Mouse (Mus musculus) lung, embryonic 14.5 days (tissue): ENCODE measurements around the gene Dnah2. TPM values are rescaled to one million over a fixed set of nuclear protein-coding genes. Genes with fewer than 3 reads are reported as not detected.

Experiments
- ATAC-seq: fragments of 200-750 bp; cut with Nextera tagmentation; 2 replicates; pipeline ENCODE4 v1.8.0; 2017; ENCODE audit warnings: mild to moderate bottlenecking, moderate TSS enrichment, moderate library complexity; ENCODE audit not compliant: insufficient read depth
- DNase-seq: peaks from one replicate; pipeline ENCODE4 v3.0.0-alpha.2; 2015
- H3K27ac ChIP-seq: fragments of 300-500 bp; sonication (generic); 2 replicates; pipeline ENCODE4 v1.5.1; 2014; ENCODE audit warnings: low read depth, mild to moderate bottlenecking, moderate library complexity
- H3K27me3 ChIP-seq: fragments of 300-500 bp; sonication (generic); 2 replicates; pipeline ENCODE4 v1.6.1; 2014; ENCODE audit warnings: low read length, control low read depth; ENCODE audit not compliant: insufficient read depth
- H3K36me3 ChIP-seq: fragments of 300-500 bp; sonication (generic); 2 replicates; pipeline ENCODE4 v1.6.1; 2014; ENCODE audit warnings: control low read depth; ENCODE audit not compliant: insufficient read depth
- H3K4me1 ChIP-seq: fragments of 300-500 bp; sonication (generic); 2 replicates; pipeline ENCODE4 v1.6.1; 2014; ENCODE audit warnings: antibody characterized with exemption, control low read depth; ENCODE audit not compliant: insufficient read depth
- H3K4me2 ChIP-seq: fragments of 300-500 bp; sonication (generic); 2 replicates; pipeline ENCODE4 v1.6.1; 2014; ENCODE audit warnings: mild to moderate bottlenecking
- H3K4me3 ChIP-seq: fragments of 300-500 bp; sonication (generic); 2 replicates; pipeline ENCODE4 v1.5.1; 2014; ENCODE audit warnings: low read depth, low read length
- H3K9ac ChIP-seq: fragments of 300-500 bp; sonication (generic); 2 replicates; pipeline ENCODE4 v1.6.1; 2014
- H3K9me3 ChIP-seq: fragments of 300-500 bp; sonication (generic); 2 replicates; pipeline ENCODE4 v1.6.1; 2016; ENCODE audit warnings: low read depth, low read length, control low read depth
- CTCF ChIP-seq: IDR thresholded peaks from 2 replicates; pipeline ENCODE4 v1.5.1; 2016; ENCODE audit warnings: antibody characterized with exemption, low read depth
- whole genome bisulfite sequencing: fragments of 180-500 bp; shearing (Covaris S2); extraction: QIAGEN DNeasy Blood & Tissue Kit; methylation state at CpG from one replicate; pipeline ENCODE4 v1.1.7; 2014; 5-methylcytosine and 5-hydroxymethylcytosine counted together
- polyA plus RNA-seq: library from polyadenylated mRNA; unstranded; fragments of >200 nt; fragmentation: Nextera tagmentation; extraction: Ambion mirVana; gene quantifications from 2 replicates; pipeline ENCODE4 v1.2.1, GENCODE M21; 2014

Dnah2 gene
- polyA plus RNA-seq, 1 experiment from 2014 or later, result 1.9 TPM

DNA sequence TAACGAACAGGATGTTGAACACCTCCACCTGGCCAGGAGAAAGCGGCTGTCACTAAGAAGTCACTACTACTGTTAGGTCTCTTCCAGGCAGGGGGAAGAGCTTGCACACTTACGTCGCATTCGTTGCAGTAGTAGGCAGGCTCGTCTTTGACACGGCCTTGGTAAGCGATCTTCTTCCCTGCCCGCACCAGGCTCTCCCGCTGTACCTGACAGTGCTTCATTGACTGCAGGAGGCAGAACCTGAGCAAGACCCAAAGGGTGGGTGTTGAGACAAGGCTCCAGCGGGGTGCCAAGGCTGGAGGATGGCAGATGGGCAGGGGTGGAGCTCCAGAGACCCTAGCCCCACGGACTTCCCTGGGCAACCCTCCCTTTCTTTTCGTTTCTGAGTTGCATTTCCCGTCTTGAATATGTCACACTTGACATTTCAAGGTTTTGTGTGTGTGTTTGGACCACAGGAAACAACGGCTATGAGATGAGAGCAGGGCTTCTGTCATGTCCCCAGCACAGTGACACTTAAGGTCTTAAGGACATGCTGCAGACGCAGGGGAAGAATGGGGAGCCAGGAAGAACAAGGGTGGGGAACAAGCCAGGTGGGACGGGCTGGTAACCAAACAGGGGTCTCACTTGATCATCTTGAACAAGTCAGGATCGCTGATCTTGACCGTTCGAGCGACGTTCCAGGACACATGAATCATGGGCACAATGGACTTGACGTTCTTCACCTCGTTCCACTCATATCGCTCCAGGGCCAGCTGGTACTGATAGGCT lies 148.6 kb downstream of the Dnah2 start:
- Histone ChIP-seq H3K4me3 (no peak overlapping the region), H3K4me2 (peak overlapping the region; percentile 73; the same call in 1 of the 2 replicates), H3K4me1 (peaks cover 2% of the 10 kb centered on the region), H3K27me3 (no peaks in the 10 kb centered on the region), H3K9ac (0 out of 2 replicates have a peak overlapping the region, but pooled peaks have one; percentile 18), H3K27ac (no peak overlapping the region), H3K36me3 (peaks cover 65% of the 10 kb centered on the region), H3K9me3 (no peaks in the 10 kb centered on the region)
- WGBS, result 76% methylated on average over 25 of the region's 25 CpGs
- ATAC-seq, result no peak
- DNase-seq, result no peak
- no peak for TF ChIP-seq CTCF

GRCm38 (mm10) chr11:69399201-69400082 lies 149.5 kb downstream of the Dnah2 start:
- Histone ChIP-seq H3K9me3 (no peaks in the 10 kb centered on the region), H3K9ac (0 out of 2 replicates have a peak overlapping the region, but pooled peaks have one; percentile 18), H3K4me3 (peak overlapping the region; percentile 9; the same call in 1 of the 2 replicates), H3K4me1 (peaks cover 2% of the 10 kb centered on the region), H3K27ac (no peak overlapping the region), H3K27me3 (no peaks in the 10 kb centered on the region), H3K4me2 (peak overlapping the region; percentile 73), H3K36me3 (peaks cover 56% of the 10 kb centered on the region)
- TF ChIP-seq CTCF, result no peak
- no peak for ATAC-seq
- DNase-seq, result peak; percentile 59
- WGBS, result 30% methylated on average over 65 of the region's 66 CpGs

- DNase-seq (no peak), ATAC-seq (no peak)
- no peak for TF ChIP-seq CTCF
- H3K4me2 ChIP-seq, result peak overlapping the region; percentile 73
- no peaks in the 10 kb centered on the region for H3K9me3 ChIP-seq
- no peaks in the 10 kb centered on the region for H3K27me3 ChIP-seq
- WGBS, result 30% methylated on average over 21 of the region's 21 CpGs
- H3K9ac ChIP-seq, result peak overlapping the region; percentile 86
- peaks cover 2% of the 10 kb centered on the region for H3K4me1 ChIP-seq
- peak overlapping the region; percentile 66 for H3K4me3 ChIP-seq
- H3K36me3 ChIP-seq, result peaks cover 48% of the 10 kb centered on the region
- no peak overlapping the region for H3K27ac ChIP-seq
These were observed 150.3 kb downstream of the Dnah2 start for GRCm38 (mm10) chr11:69398486-69399200.

DNA sequence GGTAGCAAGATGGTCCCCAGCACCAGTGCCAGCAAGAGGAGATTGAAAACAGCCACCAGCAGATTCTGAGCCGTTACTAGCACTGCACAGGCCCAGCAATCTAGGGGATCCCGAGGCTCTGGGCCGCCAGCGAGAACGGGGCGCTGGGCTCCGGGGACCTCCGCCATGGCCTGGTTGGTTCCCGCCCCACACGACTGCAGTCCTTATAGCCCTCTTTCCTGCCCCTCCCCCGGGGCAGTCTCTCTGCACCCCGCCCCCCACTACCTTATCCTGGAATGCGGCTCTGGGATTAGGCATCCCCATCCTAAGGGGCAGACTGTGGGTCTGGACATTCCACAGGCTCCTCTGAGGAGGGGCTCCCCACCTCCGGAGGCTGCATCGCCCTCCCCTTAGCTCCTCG lies 150.9 kb downstream of the Dnah2 start, which contains the start of gene Tmem88:
TSS of gene Tmem88 (minus strand) at position 176 of the 400 bp plus-strand sequence.
- ATAC-seq, result no peak
- DNase-seq, result peak; percentile 64
- no peaks in the 10 kb centered on the region for H3K27me3 ChIP-seq
- H3K4me2 ChIP-seq, result peak within 1 kb of the TSS; percentile 73
- H3K4me1 ChIP-seq, result peaks cover 2% of the 10 kb centered on the region
- no peaks in the 10 kb centered on the region for H3K9me3 ChIP-seq
- peak within 1 kb of the TSS; percentile 66 for H3K4me3 ChIP-seq
- peaks cover 42% of the 10 kb centered on the region for H3K36me3 ChIP-seq
- peak within 1 kb of the TSS; percentile 77 for H3K27ac ChIP-seq
- peak within 1 kb of the TSS; percentile 86 for H3K9ac ChIP-seq
- 9% methylated on average over 16 of the region's 16 CpGs for WGBS
- no peak for TF ChIP-seq CTCF

- DNase-seq, result no peak
- WGBS, result 22% methylated on average over 24 of the region's 24 CpGs
These were observed 151.3 kb downstream of the Dnah2 start for GRCm38 (mm10) chr11:69397581-69398057.

DNA sequence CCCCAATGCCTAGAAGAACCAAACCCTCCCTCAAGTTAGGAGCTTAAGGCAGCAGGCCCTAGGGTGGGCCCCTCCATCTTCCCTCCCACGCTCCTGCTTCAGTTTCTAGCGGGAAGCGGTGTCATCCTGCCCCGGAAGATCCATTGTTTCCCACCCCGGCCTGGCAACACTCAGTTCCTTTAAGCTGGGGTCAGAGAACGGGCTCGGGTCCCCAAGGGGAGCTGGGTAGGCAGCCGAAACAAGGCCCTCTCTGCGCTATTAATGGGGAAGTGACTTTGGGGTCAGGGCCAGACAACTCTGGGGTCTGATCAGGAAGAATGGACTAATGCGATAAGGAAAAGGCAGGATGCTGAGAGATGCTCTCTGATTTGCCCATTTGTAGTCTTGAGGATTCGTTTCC lies 152.1 kb downstream of the Dnah2 start:
- H3K27me3 ChIP-seq, result no peaks in the 10 kb centered on the region
- no peaks in the 10 kb centered on the region for H3K9me3 ChIP-seq
- H3K4me2 ChIP-seq, result peak overlapping the region; percentile 73
- WGBS, result 32% methylated on average over 11 of the region's 11 CpGs
- ATAC-seq (no peak), DNase-seq (peak; percentile 52)
- peak overlapping the region; percentile 86 for H3K9ac ChIP-seq
- peak overlapping the region; percentile 66 for H3K4me3 ChIP-seq
- H3K27ac ChIP-seq, result peak overlapping the region; percentile 97; the same call in 1 of the 2 replicates
- peaks cover 31% of the 10 kb centered on the region for H3K36me3 ChIP-seq
- TF ChIP-seq CTCF, result no peak
- H3K4me1 ChIP-seq, result peaks cover 2% of the 10 kb centered on the region

More at GRCm38 (mm10) chr11:69397581-69398057, 151.3 kb downstream of the Dnah2 start:
- Histone ChIP-seq H3K4me3 (peak overlapping the region; percentile 66), H3K27ac (peak overlapping the region; percentile 77), H3K27me3 (no peaks in the 10 kb centered on the region), H3K4me2 (peak overlapping the region; percentile 73), H3K9me3 (no peaks in the 10 kb centered on the region), H3K9ac (peak overlapping the region; percentile 86), H3K4me1 (peaks cover 2% of the 10 kb centered on the region), H3K36me3 (peaks cover 38% of the 10 kb centered on the region)
- TF ChIP-seq CTCF, result peak; percentile 36; the same call in 1 of the 2 replicates
- no peak for ATAC-seq
